Mouse (Mus musculus): Measurements from ENCODE around the gene Zfp616. TPM values are rescaled to one million over a fixed set of nuclear protein-coding genes. Genes with fewer than 3 reads are reported as not detected.

Gene Zfp616
- not detected in 2 replicates for polyA plus RNA-seq (2012; rRNA removed)

GRCm38 (mm10) chr11:74069655-74070054 lies at the start of gene Zfp616:
Gene Zfp616, plus strand, starts transcription at chr11:74069955.

DNA sequence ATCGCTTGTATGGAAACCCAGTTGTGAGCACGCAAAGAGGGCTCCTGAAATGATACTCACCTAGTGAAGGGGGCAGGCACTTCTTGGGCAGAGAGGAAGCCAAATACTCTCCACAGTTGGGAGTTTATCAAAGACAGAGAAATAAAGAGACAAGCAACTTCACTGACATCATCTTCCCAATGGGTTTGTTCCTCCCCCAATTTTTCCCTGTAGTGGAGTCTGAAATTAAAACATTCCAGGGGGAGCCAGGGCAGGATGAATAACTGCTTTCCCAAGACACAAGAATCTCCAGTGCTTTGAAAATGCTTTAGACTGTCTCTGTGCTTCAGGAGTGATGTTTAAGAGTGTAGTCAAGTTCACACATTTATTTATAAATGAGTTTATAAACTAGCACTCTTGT lies 13.3 kb upstream of the Zfp616 start, which contains the start of the genes Olfr139 and Olfr399:
TSS of gene Olfr139 (minus strand) at position 101 of the 400 bp plus-strand sequence.
TSS of gene Olfr399 (minus strand) at position 165 of the 400 bp plus-strand sequence.

DNA sequence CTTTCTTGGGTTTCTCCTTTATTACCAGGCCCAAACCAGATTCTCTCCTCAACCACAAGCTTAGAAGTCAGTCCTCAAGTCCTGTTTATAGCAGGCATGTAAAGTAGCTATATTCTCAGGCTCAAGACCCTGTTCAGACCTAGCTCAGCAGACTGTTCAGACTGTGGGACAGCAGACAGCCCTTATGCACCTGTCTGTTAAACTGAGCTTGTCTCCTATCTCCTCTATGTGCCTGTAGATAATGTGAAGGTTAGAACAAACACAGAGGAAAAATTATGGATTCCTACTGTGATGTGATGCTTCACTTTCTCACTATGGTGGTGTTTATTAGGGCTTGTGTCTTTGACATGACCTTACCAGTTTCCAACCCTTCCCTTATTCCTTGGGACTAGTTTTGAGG lies 43.7 kb downstream of the Zfp616 start, which contains the start of gene Olfr401:
TSS of gene Olfr401 (plus strand) at position 301 of the 400 bp plus-strand sequence.

Other genes starting within 250 kb of the Zfp616 start
- gene Olfr393, start 218.5 kb upstream of the Zfp616 start, polyA plus RNA-seq (2012; rRNA removed): not detected in 2 replicates
- gene Olfr394, start 179.2 kb upstream of the Zfp616 start, polyA plus RNA-seq (2012; rRNA removed): not detected in 2 replicates
- gene Olfr395, start 160.7 kb upstream of the Zfp616 start, polyA plus RNA-seq (2012; rRNA removed): not detected in 2 replicates
- not detected in 2 replicates for gene Olfr23, start 133.3 kb upstream of the Zfp616 start, polyA plus RNA-seq (2012; rRNA removed)
- gene Olfr397, start 109.1 kb upstream of the Zfp616 start, polyA plus RNA-seq (2012; rRNA removed): not detected in 2 replicates
- not detected in 2 replicates for gene Olfr398, start 79.5 kb upstream of the Zfp616 start, polyA plus RNA-seq (2012; rRNA removed)
- not detected in 2 replicates for gene Olfr139, start 13.4 kb upstream of the Zfp616 start, polyA plus RNA-seq (2012; rRNA removed)
- not detected in 2 replicates for gene Olfr399, start 13.3 kb upstream of the Zfp616 start, polyA plus RNA-seq (2012; rRNA removed)
- not detected in 2 replicates for gene Olfr401, start 43.8 kb downstream of the Zfp616 start, polyA plus RNA-seq (2012; rRNA removed)
- not detected in 2 replicates for gene Olfr402, start 83.6 kb downstream of the Zfp616 start, polyA plus RNA-seq (2012; rRNA removed)
- gene Olfr403, start 116.3 kb downstream of the Zfp616 start, polyA plus RNA-seq (2012; rRNA removed): not detected in 2 replicates
- not detected in 2 replicates for gene Olfr43, start 141.4 kb downstream of the Zfp616 start, polyA plus RNA-seq (2012; rRNA removed)
- gene Olfr406, start 189.9 kb downstream of the Zfp616 start, polyA plus RNA-seq (2012; rRNA removed): not detected in 2 replicates
- not detected in 2 replicates for gene Olfr59, start 213.8 kb downstream of the Zfp616 start, polyA plus RNA-seq (2012; rRNA removed)

Measured in liver, embryonic 14 days (tissue).